Mouse (Mus musculus) kidney, adult 2 months (tissue): ENCODE results near the gene Arrb1.

Source experiments
- CTCF ChIP-seq: fragments of 200-500 bp; conservative IDR thresholded peaks from 2 replicates; pipeline ENCODE4 v1.5.1; 2011; ENCODE audit warnings: low read depth, mild to moderate bottlenecking, control low read depth, low read length, moderate library complexity, mixed read lengths; ENCODE audit not compliant: insufficient read depth, insufficient read length
- POLR2A ChIP-seq: fragments of 200-500 bp; IDR thresholded peaks from one replicate; pipeline ENCODE4 v1.6.1; 2011; ENCODE audit warnings: low read depth, low read length, control low read depth

- TF ChIP-seq CTCF = no peak
- TF ChIP-seq POLR2A = no peak
These were observed 16.4 kb downstream of the Arrb1 start for GRCm38 (mm10) chr7:99551623-99552022.
